Mouse (Mus musculus): ENCODE results near the gene Tmem63b. TPM values are rescaled to one million over a fixed set of nuclear protein-coding genes. Genes with fewer than 3 reads are reported as not detected.
A peak's percentile ranks its signal among the peaks of the same experiment; 100 is the strongest.

Gene Tmem63b
- total RNA-seq, 2 experiments from 2014 or later = 272 to 284 TPM

DNA sequence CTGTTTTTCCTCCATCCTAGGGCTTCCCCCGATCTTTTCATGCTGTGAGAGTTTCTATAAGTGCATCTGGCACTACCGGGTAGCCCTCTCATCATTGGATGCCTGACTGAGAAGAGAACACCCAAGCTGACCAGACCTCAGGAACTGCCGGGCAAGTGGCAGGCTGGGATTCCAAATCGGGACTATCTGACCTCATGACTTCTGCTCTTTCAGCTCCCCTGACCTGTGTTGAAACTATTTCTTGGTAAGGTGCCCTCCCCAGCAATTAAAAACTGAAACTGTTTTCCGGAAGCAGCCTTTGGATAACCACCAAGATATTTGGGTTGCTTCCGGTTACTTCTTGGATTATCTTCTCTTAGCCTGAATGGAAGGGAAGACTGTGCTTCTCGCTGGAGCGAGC, 21.5 kb upstream of the Tmem63b start:
- no peak for DNase-seq
- intact Hi-C loops (cut with DNase I) = no loop called here

DNA sequence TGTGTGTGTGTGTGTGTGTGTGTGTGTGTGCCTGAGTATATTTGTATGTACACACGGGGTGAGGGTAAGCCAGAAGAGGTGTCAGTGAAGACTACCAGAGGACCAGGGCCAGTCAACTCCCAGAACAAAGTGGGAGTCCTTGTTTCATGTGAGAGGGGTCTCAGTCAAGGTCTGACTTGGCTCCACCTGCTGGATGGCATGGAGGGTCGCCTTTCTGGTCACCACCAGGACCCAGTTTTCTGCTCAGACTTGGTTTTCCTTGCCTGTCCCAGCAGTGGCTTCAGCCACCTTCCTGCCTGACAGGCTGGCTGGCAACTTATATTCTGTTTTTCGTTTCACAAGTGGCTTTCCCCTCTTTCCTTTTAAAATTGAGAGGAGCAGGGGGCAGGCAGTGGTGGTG, 20.7 kb upstream of the Tmem63b start:
- no peak for DNase-seq
- intact Hi-C loops (cut with DNase I) = no loop called here

DNA sequence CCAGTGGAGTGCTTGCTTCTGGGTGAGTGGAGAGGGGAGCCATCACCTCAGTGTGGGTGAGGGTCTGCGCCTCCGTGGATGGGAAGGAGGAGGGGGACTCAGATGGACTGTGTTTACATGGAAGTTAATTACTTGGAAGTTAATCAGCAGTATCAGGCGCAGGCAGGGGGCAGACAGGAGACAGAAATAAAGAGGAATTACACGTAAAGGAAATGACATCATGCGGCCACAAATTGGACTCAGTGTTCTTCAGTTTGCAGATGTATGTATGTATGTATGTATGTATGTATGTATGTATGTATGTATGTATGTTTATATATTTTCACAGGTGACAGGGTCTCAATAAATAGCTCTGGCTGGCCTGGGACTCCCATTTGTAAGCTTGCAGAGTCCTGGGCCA, 20.1 kb upstream of the Tmem63b start:
- no peak for DNase-seq
- intact Hi-C loops (cut with DNase I) = no loop called here

DNA sequence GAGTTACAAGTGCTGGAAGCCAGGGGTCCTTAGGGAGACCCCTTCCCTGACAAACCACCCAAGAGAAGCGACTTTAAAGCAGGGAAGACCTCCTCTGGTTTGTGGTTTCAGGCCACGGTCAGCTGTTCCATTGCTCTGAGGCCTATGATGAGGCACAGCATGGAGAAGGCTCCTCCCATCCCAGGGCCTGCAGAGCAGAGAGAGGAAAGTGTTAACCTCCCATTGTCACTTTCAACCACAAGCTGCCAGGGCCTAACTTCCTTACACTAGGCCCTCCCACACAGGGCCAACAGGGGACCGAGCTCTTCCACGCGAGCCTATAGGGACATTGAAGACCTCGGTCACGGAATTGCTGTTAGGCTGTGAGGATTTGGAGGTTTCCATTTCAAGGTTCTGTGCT, 16.5 kb upstream of the Tmem63b start:
- DNase-seq = no peak
- intact Hi-C loops (cut with DNase I) = no loop called here

DNA sequence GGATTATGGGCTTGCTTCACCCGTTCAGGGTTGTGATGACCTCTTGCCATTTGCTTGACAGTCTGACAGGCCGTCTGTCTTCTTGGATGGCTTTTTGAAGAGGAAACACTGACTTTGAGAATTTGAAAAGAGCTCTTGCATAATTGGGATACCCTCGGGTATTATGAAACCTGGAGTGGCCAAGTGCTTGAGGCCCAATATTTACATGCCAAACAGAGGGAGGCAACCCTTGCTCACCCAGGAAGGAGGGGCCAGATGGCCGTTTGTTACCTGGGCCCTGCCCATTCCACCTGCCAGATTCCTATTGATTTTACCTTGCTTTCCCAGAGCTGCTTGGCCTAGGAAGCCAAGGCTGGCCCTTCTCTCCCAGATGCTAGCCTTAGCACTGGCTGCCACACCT, 15.5 kb upstream of the Tmem63b start:
- no peak for DNase-seq
- intact Hi-C loops (cut with DNase I) = no loop called here

DNA sequence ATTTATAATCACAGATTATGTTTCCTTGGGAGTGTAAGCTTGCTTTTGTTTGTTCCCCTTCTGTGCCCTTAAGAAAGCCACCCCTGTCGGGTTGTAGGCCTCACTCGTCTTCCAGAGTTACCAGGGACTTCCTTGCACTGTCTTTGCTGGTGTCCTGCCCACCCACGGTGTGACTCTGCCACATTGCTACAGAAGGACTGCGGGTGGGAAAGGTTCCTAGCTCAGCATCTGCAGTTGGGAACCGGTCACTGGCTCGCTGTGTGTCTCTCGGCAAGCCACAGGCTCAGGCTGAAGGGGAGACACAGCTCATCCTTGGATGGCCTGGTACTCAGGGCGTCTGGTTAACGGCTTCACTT, 14.5 kb upstream of the Tmem63b start:
- intact Hi-C loops (cut with DNase I) = no loop called here
- no peak for DNase-seq

DNA sequence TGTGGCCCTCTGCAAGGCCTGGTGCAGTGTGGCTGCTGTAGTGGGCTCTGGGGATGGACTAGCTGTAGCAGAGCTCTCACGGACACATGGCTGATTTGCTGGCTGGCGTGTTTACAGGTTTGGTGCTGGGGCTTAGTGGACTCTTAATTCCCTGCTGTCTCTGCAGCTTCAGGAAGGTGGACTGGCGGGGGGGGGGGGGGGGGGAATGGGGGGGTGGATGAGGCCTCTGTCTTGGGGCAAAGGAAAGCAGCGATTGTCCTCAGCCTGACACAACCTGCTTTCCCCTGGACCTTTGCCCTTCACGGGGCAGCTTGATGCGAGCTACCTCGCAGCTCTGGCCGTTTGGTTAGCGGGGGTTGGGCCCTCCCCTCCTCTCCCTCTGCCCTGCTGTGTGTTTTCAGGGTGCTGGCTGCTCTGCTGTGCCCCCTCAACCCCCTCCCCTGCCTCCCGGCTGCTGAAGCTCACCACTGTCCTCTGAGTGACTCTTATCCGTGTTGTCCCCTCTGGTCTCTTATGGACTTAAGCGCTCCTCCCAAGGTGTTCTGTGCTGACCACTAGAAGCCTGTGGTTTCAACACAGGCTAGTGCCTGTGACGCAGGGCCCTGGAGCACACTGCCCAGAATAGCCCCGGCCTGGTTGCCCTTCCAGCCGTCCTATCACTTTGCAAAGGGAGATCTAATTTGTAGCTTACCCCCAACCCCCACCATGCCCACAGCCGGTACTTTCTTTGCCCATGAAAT, 14.0 kb upstream of the Tmem63b start:
- intact Hi-C loops (cut with DNase I) = no loop called here
- DNase-seq = no peak

DNA sequence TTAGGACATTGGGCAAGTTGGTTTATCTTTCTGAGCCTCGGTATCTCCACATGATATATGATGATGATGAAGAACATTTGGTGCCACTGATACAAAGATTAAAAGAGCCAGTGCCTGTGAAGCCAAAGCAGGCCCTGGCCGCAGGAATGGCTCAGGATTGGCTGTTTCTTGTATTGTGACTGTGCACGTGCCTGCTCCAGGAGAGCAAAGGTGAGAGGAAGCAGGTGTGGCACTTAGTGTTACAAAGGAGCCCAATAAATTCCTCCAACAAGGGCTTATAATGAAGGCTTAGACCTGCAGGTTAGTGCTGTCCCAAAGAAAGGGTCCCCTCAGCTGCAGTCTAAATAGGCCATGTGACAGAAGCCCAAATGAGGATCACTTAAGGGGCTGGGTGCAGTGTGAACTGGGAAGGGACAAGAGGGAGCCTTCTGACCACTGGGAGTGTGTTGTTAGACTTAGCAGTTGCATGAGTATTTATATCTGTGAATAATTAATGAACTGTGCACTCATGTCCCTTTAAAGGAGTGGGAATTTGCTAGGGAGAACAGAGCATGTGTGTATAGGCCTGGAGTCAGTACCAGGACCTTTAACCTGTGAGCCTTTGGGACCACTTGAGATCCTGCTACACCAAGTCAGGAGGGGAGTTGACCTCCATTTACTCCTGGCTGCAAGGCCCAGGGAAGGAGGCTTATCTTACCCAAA, 12.5 kb upstream of the Tmem63b start:
- DNase-seq = no peak
- intact Hi-C loops (cut with DNase I) = no loop called here

DNA sequence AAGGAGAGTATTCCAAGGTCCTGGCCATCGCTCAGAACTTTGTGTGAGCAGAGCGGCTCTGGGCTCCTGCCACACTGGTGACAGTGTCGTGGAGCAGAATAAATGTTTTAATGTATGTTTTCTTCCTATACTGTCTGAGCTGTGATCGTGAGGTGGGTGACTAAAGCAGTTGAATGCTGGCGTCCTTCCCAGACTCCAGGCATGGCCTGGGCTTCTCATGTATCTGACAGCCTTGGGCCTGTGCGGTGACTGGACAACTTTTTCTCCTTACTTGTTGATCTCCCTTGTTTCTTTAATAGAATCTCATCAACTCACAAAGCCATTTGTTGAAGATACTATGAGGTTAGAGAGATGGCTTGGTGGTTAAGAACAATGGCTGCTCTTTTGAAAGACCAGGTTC, 11.7 kb upstream of the Tmem63b start:
- no peak for DNase-seq
- intact Hi-C loops (cut with DNase I) = no loop called here

DNA sequence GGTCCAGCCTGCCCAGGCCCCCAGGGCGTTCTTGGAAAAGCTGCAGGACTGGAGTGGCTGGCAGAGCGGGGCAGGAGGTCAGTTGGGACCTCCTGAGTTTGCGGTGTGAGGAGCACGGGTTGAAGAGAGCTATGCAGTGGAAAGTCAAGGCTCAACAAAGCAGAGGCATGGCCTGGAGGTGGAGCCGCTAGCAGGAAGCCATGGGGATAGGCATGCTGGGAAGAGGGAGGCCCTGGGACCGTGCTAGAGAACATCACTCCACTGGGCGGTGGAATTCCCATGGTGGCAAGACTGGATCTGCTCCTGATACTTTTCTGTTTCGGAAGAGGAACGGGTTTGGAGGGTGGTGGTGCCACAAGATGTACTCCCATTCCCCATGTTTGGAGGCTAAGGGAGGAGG, 10.3 kb upstream of the Tmem63b start:
- intact Hi-C loops (cut with DNase I) = no loop called here
- no peak for DNase-seq

DNA sequence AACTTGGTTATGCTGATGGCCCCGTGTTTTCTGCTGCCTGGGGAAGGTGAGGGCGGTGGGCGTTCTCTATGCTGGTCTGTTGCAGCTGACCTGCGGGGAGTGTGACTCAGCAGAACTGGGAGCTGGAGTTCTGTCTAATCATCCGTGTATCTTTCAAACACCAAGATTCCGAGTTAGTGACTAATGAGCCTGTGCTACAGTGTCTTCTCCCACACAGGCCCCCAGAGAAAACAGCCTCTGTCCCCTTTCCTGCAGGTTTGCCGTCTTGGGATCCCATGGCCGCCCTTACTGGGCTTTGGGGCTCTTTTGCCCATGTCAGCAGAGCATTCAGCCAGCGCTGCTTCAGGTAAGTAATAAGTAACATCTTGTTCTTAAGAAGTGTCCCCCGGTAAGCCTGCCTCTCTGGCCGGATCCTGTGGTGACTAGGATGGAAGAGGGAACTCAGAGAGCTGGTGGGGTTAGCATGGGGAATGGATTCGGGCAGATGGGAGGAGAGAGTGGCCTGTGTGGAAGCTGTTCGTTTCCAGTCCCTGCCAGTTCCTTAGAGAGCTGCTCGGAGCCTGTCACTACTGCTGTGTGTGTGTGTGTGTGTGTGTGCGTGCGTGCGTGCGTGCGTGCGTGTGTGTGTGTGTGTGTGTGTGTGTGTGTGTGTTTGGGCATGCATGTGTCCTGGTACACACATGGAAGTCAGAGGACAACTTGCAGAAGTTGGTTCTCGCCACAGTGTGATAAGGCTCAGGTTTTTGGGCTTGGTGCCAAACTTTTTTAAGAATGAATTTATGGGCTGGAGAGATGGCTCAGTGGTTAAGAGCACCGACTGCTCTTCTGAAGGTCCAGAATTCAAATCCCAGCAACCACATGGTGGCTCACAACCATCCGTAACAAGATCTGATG, 8.8 kb upstream of the Tmem63b start:
- DNase-seq = no peak
- intact Hi-C loops (cut with DNase I) = no loop called here

DNA sequence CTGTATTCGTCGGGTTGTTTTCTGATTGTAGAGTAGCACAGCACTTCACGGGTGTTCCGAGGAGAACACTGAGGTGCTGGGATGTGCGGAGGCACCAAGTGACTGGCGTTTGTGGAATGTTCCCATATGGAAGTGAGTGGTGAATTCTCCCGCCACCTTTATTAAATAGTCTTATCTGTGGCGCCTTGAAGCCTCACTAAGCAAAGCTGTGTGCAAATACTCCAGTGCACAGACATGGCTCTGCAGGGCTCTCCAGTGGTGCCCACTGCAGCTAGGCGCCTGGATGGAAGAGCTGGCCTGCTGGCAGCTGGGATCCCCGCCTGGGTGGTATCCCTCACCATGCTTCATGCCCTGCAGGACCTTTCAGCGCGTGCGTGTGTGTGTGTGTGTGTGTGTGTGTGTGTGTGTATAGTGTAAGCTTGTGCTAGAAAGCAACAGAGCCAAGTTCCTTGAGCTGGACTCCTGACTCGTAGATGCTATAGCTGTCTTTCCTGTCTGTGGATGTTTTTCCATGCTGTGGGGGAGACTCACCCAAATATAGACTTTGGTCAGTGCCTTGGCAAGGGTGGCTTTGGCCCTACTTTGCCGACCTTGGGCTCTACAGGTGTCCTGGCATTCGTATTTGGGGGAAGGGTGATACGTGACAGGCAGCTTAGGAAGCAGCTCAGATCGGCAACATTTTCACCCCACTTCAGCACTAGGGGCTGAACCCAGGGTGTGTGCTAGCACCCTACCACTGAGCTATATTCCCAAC, 7.3 kb upstream of the Tmem63b start:
- intact Hi-C loops (cut with DNase I) = no loop called here
- no peak for DNase-seq

DNA sequence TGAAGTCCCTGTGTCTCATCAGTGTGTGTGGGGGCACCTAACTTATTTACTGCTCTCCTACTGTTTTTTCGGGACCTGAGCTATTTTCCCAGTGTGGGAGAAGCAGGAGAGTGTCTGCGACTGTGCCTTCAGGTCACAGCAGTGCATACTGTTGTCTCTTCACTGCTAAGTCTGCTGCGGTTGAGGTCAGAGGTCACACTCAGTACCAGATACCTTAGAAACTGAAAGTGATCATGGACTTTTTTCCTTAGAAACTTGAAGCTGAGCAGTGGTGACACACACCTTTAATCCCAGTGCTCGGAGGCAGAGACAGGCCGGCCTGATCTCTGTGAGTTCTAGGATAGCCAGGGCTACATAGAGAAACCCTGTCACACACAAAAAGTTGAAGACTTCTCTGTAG, 5.5 kb upstream of the Tmem63b start:
- intact Hi-C loops (cut with DNase I) = no loop called here
- no peak for DNase-seq

DNA sequence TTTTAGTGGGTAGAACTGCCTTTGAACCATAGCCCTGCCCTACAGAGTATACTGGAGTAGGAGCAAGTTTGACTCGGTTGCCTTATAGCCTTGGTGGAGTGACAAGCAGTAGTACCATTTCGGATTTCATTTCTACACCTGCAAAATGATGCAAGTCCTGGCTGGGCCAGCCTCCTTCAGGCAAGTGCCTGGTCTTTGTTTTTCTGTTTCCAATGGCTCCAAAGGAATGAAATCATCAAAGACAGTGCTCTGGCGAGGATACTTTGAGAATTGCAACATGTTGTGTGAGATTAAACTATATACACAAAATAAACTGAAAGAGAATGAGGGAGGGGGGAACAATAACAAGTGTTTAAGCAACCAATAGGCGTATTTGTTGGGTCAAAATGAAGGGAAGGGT, 3.3 kb upstream of the Tmem63b start:
- intact Hi-C loops (cut with DNase I) = no loop called here
- DNase-seq = no peak

DNA sequence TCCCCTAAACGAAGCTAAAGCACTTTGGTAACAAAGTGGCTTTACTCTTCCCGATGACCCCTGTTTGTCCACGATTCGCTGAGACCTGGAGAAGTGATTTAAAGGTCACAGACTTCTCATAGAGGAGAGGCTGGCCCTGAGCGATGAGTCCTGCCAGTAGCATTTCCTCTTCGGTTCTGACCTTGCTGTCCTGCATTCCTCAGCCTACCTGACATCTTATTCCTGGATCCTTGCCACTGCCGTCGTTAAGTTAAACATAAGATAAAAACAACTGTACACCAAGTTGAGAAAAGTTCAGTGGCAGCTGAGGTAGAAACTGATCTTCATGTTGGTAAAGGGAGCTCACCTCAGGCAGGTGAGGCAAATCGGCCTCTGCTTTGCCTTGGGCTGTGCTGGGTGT, 2.4 kb upstream of the Tmem63b start:
- intact Hi-C loops (cut with DNase I) = loop anchor here (5.0 kb wide), 1 partner anchor 33 kb away; no protein-coding TSS in a partner anchor
- DNase-seq = no peak

DNA sequence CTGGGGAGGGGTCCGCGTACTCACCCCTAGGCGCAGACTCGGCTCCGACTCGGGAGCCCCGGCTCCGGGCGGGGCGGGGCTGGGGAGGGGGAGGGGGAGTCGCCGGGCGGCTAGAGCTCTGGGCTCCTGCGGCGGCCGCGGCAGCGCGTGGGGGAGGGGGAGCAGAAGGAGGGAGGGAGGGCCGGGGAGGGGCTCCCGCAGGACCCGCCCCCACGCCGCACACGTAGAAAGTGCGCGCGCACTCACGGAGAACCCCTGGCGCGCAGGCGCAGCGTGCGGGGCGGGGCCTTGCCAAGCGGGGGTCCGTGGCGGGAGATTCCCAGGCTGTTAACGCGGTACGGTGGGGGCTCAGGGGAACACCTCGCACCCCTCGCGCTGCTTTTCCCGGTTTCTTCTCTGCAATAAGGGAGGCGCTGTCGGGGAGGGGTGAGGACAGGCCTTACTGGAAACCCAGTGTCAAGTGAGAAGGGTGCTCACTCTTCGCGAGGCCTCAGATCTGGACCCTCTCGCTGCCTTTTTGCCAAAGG, 549 bp downstream of the Tmem63b start, which contains the start of gene Mrpl14:
Mrpl14 (plus strand) TSS at position 230 of the 527 bp plus-strand sequence.
- intact Hi-C loops (cut with DNase I) = loop anchor here (5.0 kb wide), 1 partner anchor 36 kb away; no protein-coding TSS in a partner anchor
- DNase-seq = peak; percentile 97

DNA sequence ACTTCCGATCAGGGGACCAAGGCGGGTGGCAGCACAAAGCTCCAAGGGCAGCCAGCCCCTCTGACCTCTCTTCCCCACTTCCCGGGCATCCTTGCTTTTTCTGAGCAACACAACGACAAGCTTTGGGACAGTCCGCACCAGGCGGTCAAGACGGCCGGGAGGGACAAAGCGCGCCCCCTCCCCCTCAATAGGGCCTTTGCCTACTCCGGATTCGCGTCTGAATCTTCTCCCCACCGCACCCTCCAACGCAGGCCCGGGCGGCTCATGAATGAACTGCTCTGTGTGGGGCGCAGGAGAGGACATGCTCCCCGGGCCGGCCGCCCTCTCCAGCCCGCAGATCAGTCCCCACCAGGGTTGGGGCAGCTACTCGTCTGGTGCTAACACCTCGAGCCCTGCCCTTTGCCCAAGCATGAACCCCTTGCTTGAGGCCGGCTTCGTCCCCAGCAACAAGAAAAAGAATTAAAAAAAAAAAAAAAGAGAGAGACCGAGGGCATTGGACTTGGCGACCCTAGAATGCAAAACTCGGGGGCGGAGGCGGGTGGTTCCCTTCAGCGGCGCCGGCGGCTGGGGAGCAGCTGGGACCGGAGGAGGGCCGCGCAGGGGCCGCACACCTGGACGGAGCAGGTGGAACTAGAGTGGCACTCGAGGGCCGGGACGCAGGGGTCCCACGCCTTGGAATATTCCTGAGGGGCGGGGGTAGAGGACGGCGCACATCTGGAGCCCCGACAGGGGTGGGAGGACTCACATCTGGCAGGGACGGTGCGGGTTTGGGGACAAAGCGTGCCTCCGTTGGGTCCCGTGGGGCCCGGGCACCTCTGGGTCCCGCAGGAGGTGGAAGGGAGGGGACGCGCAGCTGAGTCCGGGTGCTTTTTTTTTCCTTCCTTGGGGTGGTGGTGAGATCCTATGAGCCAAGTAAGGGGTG, 1.3 kb downstream of the Tmem63b start:
- intact Hi-C loops (cut with DNase I) = loop anchor here (5.0 kb wide), 1 partner anchor 37 kb away; no protein-coding TSS in a partner anchor

DNA sequence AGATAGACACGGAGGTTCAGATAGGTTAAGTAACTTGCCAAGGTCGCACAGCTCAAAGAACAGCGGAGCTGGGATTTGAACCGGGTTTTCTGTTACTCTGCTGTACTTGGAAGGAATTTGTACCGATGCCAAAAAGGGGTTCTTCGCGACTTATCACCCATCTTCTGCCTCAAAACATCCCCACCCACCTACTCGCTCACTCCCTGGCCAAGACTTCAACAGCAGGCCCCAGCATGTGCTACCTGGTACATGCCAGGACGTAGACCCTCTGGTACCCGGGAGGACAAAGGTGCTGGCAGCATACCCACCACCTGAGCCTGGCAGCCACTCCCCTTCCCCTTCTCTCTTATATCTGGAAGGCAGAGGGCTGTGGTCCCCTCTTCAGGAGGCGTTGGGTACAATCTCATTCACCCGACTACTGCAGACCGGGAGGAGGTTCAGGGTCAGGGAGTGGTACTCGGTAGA, 2.0 kb downstream of the Tmem63b start:
- no peak for DNase-seq
- intact Hi-C loops (cut with DNase I) = loop anchor here (5.0 kb wide), 1 partner anchor 38 kb away; no protein-coding TSS in a partner anchor

More for the DNA sequence above, 1.3 kb downstream of the Tmem63b start:
- DNase-seq = peak; percentile 59

DNA sequence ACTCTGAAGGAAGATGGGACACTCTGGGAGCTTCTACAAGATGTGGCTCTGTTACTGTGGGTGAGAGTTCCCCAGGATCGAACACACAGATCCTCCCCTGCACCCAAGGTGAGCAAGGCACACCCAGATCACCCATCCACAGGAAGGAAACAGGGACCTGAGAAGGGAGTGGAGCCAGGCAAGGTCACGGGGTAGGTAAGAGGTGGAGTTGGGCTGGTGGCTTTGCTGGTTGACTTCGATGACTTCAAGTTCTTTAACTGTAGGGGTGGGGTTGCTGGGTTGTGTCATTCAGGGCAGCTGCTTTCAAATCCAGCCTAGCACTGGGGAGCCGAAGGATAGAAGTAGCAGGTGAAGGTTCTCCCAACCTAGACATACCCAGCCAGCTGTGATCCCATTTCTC, 3.9 kb downstream of the Tmem63b start:
- intact Hi-C loops (cut with DNase I) = no loop called here
- no peak for DNase-seq
